Mouse (Mus musculus): ENCODE results near the gene Lsm2. TPM values are rescaled to one million over a fixed set of nuclear protein-coding genes. Genes with fewer than 3 reads are reported as not detected.
"Not testable (repeated sequence)": the region's sequence is repeated elsewhere in the genome, so short reads cannot be mapped to it uniquely, and the experiment has no call there.

The Lsm2 gene
- polyA plus RNA-seq, 1 experiment from 2014 or later: 64.4 TPM

DNA sequence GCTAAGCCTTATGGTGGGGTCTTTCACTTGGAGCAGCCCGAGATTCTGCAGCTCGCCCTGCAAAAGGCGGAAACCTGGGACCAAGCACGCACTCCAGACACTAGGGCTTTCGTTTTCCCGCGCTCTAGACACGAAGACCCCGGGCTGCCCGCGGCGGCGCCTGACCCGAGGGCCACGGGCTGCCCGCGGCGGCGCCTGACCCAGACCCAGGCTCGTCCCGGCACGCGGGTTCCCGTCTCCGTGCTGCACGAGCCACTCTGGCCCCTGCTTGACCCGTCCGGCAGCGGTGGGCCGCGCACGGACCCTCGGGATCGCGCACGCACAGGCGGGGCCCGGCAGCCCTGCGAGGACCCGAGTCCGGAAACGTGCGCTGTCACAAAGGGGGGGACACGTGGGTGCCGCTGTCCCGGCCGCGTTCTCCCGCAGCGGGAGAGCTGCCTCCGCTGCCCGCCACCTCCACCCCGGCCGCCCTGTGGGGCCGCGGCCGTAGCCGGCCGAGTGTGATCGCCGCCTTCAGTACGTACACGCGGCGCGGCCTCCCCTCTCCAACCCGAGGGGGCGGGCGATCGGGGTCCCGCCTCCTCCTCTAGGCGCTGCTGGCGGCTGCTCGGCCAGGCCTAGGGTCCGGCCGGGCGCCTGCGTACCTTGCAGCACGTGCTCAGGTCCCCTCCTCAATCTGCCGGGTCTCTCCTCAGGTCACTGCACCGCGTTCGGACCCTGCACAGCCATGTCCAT is 19.2 kb downstream of the Lsm2 start, which contains the start of gene Vars:
Gene Vars, plus strand, starts transcription at position 271 of the 735 bp plus-strand sequence.
- POLR2A ChIA-PET: interaction anchor here (0.6 to 1.3 kb wide), 5 partner anchors 11 to 240 kb away, joined by 3 to 6 read pairs (median 3); partner anchors contain the start of genes Clic1 and Gpank1
- CTCF ChIA-PET: interaction anchor here (1.1 kb wide), 1 partner anchor 48 kb away, joined by 3 read pairs; no protein-coding TSS in a partner anchor
- in situ Hi-C loops (cut with MboI; ENCODE audit: low pct_unique_long_range_greater_than_20kb): no loop called here
- ATAC-seq (peak; percentile 72), DNase-seq (ENCODE audit: low read depth, low spot score) (no peak)
- no peaks in the 10 kb centered on the region for H3K27me3 ChIP-seq
- TF ChIP-seq CTCF (IDR thresholded peaks at IDR 0.05): no peak

DNA sequence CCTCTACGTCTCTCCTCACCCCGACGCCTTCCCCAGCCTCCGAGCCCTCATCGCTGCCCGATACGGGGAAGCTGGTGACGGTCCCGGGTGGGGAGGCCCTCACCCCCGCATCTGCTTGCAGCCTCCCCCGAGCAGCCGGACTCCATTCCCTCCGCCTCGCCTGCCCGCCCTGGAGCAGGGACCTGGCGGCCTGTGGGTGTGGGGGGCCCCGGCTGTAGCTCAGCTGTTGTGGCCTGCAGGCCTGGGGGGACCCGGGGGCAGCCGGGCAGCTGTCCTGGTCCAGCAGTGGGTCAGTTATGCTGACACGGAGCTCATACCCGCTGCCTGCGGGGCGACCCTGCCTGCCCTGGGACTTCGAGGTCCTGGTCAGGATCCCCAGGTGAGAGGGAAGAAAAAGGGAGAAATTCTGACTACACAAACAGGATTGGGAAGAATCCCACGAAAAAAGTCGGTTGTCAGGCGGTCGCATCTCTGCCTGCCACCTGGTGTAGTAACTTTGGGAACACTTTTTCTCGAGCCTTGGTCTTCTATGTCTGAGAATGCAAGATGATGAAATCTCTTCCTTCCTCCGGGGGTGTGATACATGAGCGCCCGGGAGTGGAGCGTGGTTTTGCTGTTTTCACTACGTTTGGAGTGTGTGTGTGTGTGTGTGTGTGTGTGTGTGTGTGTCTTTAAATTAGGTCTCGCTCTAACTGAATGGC is 19.9 kb downstream of the Lsm2 start:
- no peak for TF ChIP-seq CTCF (IDR thresholded peaks at IDR 0.05)
- DNase-seq (ENCODE audit: low read depth, low spot score) (no peak), ATAC-seq (peak; percentile 23)
- in situ Hi-C loops (cut with MboI; ENCODE audit: low pct_unique_long_range_greater_than_20kb): no loop called here
- no peaks in the 10 kb centered on the region for H3K27me3 ChIP-seq
- POLR2A ChIA-PET: interaction anchor here (0.5 to 1.3 kb wide), 5 partner anchors 11 to 239 kb away, joined by 3 to 6 read pairs (median 3); partner anchors contain the start of gene Gpank1
- CTCF ChIA-PET: no interaction called here

DNA sequence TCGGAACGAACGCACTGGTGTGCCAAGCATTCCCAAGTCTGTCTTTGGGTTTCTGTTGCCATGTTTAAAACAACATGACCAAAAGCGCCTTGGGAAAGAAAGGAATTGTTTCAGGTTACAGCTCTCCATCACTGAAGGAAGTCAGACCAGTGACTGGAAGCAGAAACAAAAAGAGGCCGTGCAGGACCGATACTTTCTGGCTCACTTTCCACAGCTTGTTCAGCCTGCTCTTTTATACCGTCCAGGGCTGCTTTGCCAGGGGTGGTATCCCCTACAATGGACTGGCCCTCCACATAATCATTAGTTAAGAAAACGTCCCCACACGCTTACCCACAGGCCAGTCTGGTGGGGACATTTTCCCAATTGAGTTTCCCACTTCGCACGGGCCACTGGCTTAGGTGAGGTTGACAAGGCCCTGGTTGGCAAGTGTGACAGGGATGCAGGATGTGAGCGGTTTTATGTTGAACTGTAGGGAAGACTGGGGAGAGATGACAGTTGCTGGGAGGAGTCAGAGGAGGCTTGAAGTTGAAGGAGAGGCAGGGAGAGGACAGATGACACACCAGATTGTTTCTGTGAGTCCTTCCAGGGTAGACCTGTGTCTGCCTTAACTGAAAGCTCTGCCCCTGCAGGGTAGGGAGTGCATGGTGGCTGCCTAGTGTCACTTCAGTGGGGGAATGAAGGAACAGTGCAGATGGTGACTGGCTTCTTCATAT is 20.6 kb downstream of the Lsm2 start:
- in situ Hi-C loops (cut with MboI; ENCODE audit: low pct_unique_long_range_greater_than_20kb): no loop called here
- no peaks in the 10 kb centered on the region for H3K27me3 ChIP-seq
- POLR2A ChIA-PET: interaction anchor here (0.5 to 1.3 kb wide), 5 partner anchors 10 to 119 kb away, joined by 3 to 6 read pairs (median 3); partner anchors contain the start of gene Gpank1
- DNase-seq (ENCODE audit: low read depth, low spot score) (no peak), ATAC-seq (no peak)
- CTCF ChIA-PET: no interaction called here
- TF ChIP-seq CTCF (IDR thresholded peaks at IDR 0.05): no peak

DNA sequence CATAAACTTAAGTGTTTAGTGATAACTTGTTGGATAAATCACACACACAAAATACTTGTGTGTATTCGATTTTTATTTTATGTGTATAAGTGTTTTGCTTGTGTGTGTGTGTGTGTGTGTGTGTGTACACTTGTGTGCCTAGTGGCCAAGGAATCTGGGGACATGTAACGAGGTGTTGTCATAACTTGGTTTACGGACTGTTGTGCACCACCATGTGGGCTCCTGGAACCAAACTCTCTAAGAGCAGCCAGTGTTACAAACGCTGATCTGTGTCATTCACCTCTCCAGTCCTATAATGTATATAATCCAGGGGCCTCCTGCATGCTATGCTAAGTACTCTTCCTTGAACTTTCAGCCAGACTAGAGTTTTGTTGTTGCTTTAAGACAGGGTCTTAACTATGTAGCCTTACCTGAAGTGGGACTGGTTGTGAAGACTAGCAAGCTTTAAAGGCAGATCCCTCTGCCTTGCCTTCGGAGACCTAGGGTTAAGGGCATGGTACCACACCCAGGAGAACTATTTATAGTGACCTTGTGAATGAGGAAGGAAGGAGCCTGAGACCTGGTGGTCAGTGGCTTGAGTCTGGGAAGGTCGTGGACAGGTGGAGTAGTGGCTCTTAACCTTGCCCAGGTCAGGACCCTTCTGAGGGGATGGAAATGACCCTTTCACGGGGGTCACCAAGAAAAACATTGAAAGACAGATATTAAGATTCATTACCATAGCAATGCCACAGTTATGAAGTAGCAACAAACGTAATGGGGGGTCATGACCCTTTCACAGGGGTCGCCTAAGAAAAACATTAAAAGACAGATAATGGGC is 21.6 kb downstream of the Lsm2 start:
- TF ChIP-seq CTCF (IDR thresholded peaks at IDR 0.05): no peak
- ChIA-PET POLR2A (no interaction called here), CTCF (no interaction called here)
- no peak for ATAC-seq
- in situ Hi-C loops (cut with MboI; ENCODE audit: low pct_unique_long_range_greater_than_20kb): no loop called here
- DNase-seq (ENCODE audit: low read depth, low spot score): no peak
- no peaks in the 10 kb centered on the region for H3K27me3 ChIP-seq

DNA sequence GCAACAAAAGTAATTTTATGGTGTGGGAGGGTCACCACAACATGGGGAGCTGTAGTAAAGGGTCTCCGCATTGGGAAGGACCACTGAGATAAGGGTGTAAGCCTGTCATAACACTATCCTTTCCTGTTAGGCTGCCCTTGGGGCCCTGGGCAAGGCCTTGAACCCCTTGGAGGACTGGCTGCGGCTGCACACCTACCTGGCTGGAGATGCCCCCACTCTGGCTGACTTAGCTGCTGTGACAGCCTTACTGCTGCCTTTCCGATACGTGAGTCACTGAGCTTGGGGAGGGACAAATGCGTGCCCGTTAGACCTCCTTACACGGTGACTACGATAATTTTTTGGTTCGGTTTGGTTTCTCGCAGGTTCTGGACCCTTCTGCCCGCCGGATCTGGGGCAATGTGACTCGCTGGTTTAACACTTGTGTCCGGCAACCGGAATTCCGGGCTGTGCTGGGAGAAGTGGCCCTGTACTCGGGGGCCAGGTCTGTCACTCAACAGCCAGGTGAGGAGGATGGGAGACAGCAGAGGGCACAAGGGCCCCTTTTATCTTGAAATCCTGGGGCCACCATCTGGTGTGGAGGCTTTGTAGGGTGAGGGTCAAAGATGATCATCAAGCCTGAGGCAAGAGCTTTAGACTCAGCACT is 22.5 kb downstream of the Lsm2 start:
- no peak for DNase-seq (ENCODE audit: low read depth, low spot score)
- ChIA-PET CTCF (no interaction called here), POLR2A (interaction anchor here (1.0 kb wide), 1 partner anchor 53 kb away, joined by 3 read pairs; no protein-coding TSS in a partner anchor)
- in situ Hi-C loops (cut with MboI; ENCODE audit: low pct_unique_long_range_greater_than_20kb): no loop called here
- TF ChIP-seq CTCF (IDR thresholded peaks at IDR 0.05): no peak
- H3K27me3 ChIP-seq: no peaks in the 10 kb centered on the region
- no peak for ATAC-seq

DNA sequence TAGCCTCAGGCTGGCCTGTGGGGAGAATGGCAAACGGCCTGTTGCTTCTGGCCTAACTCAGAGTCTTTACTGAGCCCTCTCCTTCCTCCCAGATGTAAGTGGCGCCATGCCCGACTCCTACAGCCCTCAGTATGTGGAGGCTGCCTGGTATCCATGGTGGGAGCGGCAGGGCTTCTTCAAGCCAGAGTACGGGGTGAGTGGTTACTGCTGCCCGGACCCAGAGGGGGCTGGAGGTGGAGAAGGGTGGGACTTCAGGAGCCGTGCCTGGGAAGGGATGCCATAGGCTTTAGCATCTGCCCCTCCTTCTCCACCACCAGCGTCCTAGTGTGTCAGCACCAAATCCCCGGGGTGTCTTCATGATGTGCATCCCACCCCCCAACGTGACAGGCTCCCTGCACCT is 23.5 kb downstream of the Lsm2 start:
- ChIA-PET POLR2A (no interaction called here), CTCF (no interaction called here)
- no peak for TF ChIP-seq CTCF (IDR thresholded peaks at IDR 0.05)
- ATAC-seq: no peak
- DNase-seq (ENCODE audit: low read depth, low spot score): no peak
- H3K27me3 ChIP-seq: no peaks in the 10 kb centered on the region
- in situ Hi-C loops (cut with MboI; ENCODE audit: low pct_unique_long_range_greater_than_20kb): no loop called here

DNA sequence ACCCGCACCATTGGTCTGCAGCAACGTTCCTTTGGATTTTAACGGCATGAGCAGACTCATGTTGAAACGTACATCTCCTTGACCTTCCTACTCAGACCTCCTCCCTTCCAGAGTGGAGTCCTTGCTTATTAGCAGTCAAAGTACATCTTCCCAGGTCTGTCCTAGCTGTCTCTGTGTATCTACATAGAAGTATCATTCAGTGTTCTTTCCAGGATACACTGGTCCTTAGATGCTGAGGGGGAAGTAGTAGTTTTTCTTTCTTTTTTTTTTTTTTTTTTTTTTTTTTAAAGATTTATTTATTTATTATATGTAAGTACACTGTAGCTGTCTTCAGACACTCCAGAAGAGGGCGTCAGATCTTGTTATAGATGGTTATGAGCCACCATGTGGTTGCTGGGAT is 24.2 kb downstream of the Lsm2 start:
- DNase-seq (ENCODE audit: low read depth, low spot score); ATAC-seq; CTCF ChIA-PET; H3K27me3 ChIP-seq; in situ Hi-C loops (cut with MboI; ENCODE audit: low pct_unique_long_range_greater_than_20kb); POLR2A ChIA-PET: not testable (repeated sequence)

DNA sequence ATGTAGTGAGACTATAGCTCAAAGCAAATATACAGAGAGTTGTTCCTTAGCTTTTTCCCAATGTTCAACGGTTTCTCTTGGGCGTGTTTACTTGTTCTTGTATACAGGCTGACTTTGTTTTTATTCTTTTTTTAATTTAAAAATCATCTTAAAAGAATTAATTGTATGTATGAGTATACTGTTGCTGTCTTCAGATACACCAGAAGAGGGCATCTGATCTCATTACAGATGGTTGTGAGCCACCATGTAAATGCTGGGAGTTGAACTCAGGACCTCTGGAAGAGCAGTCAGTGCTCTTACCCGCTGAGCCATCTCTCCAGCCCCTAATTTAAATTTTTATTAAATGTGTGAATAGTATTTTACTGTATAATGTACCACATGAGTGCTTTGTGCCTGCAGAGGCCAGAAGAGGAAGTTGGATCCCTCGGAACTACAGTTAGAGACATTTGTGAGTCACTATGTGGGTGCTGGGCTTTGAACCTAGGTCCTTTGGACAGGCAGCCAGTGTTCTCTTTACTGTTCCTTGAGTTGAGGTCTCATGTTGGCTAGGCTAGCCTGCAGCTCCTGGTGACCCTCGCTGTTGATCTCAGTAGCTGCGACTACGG is 25.8 kb downstream of the Lsm2 start:
- no peaks in the 10 kb centered on the region for H3K27me3 ChIP-seq
- no peak for DNase-seq (ENCODE audit: low read depth, low spot score)
- in situ Hi-C loops (cut with MboI; ENCODE audit: low pct_unique_long_range_greater_than_20kb): no loop called here
- no peak for TF ChIP-seq CTCF (IDR thresholded peaks at IDR 0.05)
- ChIA-PET POLR2A (no interaction called here), CTCF (interaction anchor here (0.7 kb wide), 1 partner anchor 97 kb away, joined by 3 read pairs; no protein-coding TSS in a partner anchor)
- ATAC-seq: no peak

DNA sequence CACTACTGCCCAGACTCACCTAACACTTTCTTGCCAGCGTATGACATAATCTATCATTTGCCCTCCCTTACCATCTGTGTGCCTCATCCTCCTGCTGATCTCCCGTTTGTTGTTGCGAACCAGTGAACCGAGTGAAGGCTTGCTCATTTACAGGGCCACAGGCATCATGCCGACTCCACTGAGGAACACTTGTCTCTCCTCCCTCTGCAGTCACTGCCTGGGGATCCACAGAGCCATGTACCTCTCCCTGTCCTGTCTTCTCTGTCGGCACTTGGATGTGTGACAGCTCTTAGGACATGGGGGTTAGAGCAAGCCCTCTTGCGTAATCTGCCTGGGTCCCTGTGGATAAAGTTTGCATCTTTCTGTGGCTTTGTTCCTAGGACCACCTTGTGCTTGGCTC is 27.9 kb downstream of the Lsm2 start:
- in situ Hi-C loops (cut with MboI; ENCODE audit: low pct_unique_long_range_greater_than_20kb): no loop called here
- no peak for ATAC-seq
- ChIA-PET POLR2A (no interaction called here), CTCF (interaction anchor here (1.1 to 1.5 kb wide), 2 partner anchors 11 to 40 kb away, joined by 3 read pairs; partner anchors contain the start of gene Clic1)
- no peak for DNase-seq (ENCODE audit: low read depth, low spot score)
- H3K27me3 ChIP-seq: no peaks in the 10 kb centered on the region
- TF ChIP-seq CTCF (IDR thresholded peaks at IDR 0.05): no peak
